Mouse (Mus musculus): Measurements from ENCODE around the gene Slc39a3.

DNA sequence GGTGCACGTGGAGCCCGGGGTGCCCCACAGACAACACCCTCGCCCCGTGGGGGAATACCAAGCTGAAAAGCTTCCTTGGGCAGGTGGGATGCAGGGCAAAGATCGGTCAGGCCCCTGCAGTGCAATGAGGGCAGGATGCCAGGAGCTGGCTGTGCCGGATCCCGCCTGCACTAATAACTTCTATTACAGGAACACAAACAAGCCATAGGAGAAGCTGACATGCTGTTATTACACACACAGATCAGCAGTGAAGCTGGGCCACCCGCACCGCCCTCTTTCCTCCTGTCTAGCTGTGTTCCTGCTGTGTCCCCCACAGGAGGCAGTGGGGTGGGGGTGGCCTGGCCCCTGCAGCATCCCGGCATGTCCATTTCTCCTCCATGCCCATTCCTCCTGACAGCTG, 8.2 kb downstream of the Slc39a3 start:
- TF ChIP-seq CTCF (IDR thresholded peaks at IDR 0.05; ENCODE audit: control insufficient read depth, insufficient read depth, insufficient read length) (no peak), MAX (IDR thresholded peaks at IDR 0.05) (no peak), USF1 (IDR thresholded peaks at IDR 0.05; ENCODE audit: low read depth) (no peak), MYOD1 (IDR thresholded peaks at IDR 0.05; ENCODE audit: control insufficient read depth, insufficient read length, low read depth) (no peak), MYOG (IDR thresholded peaks at IDR 0.05; ENCODE audit: control insufficient read depth, extremely low read depth, insufficient read length) (no peak), CEBPB (IDR thresholded peaks at IDR 0.05; ENCODE audit: low read depth) (no peak)
